Mouse (Mus musculus): Measurements from ENCODE around the gene Gtf3a. TPM values are rescaled to one million over a fixed set of nuclear protein-coding genes. Genes with fewer than 3 reads are reported as not detected.
"Not testable (repeated sequence)": the region's sequence is repeated elsewhere in the genome, so short reads cannot be mapped to it uniquely, and the experiment has no call there.

Gtf3a gene
- polyA plus RNA-seq (2016; fragmentation: Nextera tagmentation; extraction: Ambion mirVana): 138 and 145 TPM in 2 replicates

DNA sequence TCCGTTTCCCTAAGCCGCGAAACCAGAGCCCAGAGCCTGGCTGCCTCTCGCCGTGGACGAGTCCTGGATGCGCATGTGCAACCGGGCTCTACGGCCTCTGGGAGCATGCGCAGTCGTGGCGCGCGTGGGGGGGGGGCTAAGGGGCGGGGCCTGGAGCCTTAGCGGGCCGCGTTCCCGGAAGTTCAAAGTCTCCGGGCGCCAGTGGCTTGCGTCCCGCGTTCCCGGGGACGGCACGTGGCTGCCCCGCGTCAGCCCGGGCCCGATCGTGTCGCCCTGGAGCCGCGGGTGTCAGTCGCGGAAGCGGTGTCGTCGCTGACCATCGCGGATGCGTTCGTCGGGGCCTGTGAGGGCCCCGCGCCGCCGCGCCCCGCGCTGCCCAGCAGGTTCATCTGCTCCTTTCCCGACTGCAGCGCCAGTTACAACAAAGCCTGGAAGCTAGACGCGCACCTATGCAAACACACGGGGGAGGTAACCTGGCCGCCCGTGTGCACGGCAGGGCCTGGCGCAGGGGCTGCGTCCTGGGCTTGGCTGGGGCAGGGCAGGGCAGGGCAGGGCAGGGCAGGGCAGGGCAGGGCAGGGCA lies at the start of gene Gtf3a:
TSS of gene Gtf3a (plus strand) at position 150 of the 581 bp plus-strand sequence.
- Histone ChIP-seq H3K27ac (replicated peaks) (peak within 1 kb of the TSS; percentile 94), H3K9me3 (0 out of 2 replicates have a peak, but pooled peaks cover 5% of the 10 kb centered on the region), H3K4me3 (peak within 1 kb of the TSS; percentile 91), H3K4me1 (peaks cover 21% of the 10 kb centered on the region), H3K27me3 (replicated peaks; ENCODE audit: low read depth, poor library complexity, severe bottlenecking) (no peaks in the 10 kb centered on the region), H3K36me3 (replicated peaks) (peaks cover 36% of the 10 kb centered on the region)
- DNase-seq (ENCODE audit: low spot score): peak; percentile 97
- under 1% methylated on average over 62 of the region's 62 CpGs for WGBS

DNA sequence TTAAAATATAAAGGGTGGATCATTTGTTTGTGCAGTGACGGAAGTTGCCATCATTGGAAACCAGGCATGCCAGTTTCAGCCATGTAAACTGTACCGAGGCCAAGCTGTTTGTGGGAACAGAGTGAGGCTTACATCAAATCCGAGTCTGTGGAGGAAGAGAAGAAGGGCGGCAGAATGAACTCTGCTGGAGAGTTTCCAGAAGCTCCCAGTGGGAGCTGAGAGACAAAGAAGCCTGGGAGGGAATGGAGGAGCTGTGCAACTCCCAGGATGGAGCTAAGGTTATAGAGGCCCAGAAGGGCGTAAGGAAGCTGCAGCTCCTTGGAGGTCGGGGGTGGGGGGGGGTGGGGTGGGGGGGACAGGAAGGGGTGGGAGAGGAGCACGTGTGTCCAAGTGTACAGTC lies 48.1 kb upstream of the Gtf3a start:
- Histone ChIP-seq H3K27ac (replicated peaks) (no peak overlapping the region), H3K36me3 (replicated peaks) (no peaks in the 10 kb centered on the region), H3K4me3 (no peak overlapping the region), H3K9me3 (no peaks in the 10 kb centered on the region), H3K27me3 (replicated peaks; ENCODE audit: low read depth, poor library complexity, severe bottlenecking) (no peaks in the 10 kb centered on the region), H3K4me1 (0 out of 2 replicates have a peak, but pooled peaks cover 4% of the 10 kb centered on the region)
- DNase-seq (ENCODE audit: low spot score): no peak
- 60% methylated on average over 7 of the region's 7 CpGs for WGBS

DNA sequence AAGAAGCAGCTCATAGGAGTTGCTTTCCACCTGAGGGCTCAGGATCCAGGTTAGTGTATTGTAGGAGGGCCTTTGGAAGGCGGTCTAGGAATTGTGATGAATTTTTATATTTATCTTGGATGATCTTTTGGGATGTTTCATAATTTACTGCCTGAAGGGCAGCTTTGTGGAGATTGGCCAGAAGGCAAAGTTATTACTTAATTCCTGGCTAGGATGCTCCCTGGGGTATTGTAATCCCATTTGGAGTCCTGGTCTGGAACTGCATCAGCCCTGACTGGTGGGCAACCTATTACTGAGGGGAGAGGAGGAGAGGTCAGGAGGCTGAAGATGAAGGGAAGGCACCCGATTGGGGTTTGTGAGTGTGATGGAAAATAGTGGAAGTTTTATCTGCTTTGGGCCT lies 47.0 kb upstream of the Gtf3a start:
- H3K4me1 ChIP-seq: peaks cover 12% of the 10 kb centered on the region
- DNase-seq (ENCODE audit: low spot score): no peak
- no peaks in the 10 kb centered on the region for H3K27me3 ChIP-seq (replicated peaks; ENCODE audit: low read depth, poor library complexity, severe bottlenecking)
- 87% methylated on average over 2 of the region's 2 CpGs for WGBS
- no peaks in the 10 kb centered on the region for H3K9me3 ChIP-seq
- no peaks in the 10 kb centered on the region for H3K36me3 ChIP-seq (replicated peaks)
- H3K4me3 ChIP-seq: no peak overlapping the region
- H3K27ac ChIP-seq (replicated peaks): no peak overlapping the region

DNA sequence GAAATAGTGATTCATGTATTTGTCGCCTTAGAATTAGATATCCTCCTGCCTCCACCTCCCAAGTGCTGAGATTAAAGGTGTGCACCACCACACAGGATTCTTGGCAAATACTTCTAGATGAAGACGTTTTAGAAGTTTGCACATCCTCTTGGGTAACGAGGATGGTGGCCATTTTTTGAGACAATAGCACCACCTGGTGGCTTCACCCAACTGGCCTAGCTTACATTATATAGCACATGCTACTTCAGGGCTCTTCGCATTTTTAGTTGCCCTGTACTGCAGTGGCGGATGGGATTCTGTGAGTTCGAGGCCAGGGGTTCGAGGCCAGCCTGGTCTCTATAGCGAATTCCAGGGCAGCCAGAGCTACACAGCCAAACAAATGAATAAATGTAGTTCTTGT lies 44.1 kb upstream of the Gtf3a start:
- peak; percentile 72 for DNase-seq (ENCODE audit: low spot score)
- peaks cover 23% of the 10 kb centered on the region for H3K27me3 ChIP-seq (replicated peaks; ENCODE audit: low read depth, poor library complexity, severe bottlenecking)
- no peak overlapping the region for H3K4me3 ChIP-seq
- peaks cover 8% of the 10 kb centered on the region for H3K4me1 ChIP-seq
- 43% methylated on average over 8 of the region's 8 CpGs for WGBS
- no peak overlapping the region for H3K27ac ChIP-seq (replicated peaks)
- H3K9me3 ChIP-seq: no peaks in the 10 kb centered on the region
- H3K36me3 ChIP-seq (replicated peaks): no peaks in the 10 kb centered on the region

DNA sequence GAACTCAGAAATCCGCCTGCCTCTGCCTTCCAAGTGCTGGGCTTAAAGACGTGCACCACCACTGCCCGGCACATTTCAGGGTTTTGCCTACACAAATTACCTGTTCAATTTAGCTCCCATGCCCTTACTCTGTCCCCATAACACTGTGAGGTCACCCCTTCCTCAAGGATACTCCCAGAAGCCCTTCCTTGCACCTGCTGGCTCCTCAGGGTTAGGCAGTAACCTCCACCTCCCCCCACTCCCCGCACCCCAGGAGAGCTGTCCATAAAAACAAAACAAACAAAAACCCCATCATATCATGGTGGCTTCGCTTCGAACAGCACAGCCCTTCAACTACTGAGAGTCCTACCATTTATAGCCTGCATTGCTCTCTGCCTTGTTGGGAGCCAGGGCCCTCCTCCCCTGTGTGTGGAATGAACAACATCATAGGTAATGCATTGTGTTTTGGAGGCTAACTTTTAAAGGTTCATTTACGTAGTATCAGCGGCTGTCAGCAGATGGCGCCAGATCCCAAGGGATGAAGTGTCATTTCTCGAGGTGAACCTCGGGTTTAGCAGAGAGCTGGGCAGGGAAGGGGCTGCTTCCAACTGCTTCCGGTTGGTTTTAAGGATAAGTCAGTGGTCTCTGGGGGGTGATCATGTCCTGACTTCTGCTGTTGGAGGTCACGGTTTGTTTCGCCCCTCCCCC lies 42.8 kb upstream of the Gtf3a start:
- Histone ChIP-seq H3K4me1 (peaks cover 8% of the 10 kb centered on the region), H3K9me3 (no peaks in the 10 kb centered on the region), H3K27ac (replicated peaks) (no peak overlapping the region), H3K36me3 (replicated peaks) (no peaks in the 10 kb centered on the region), H3K27me3 (replicated peaks; ENCODE audit: low read depth, poor library complexity, severe bottlenecking) (peaks cover 23% of the 10 kb centered on the region), H3K4me3 (peak overlapping the region; percentile 28)
- 29% methylated on average over 14 of the region's 14 CpGs for WGBS
- DNase-seq (ENCODE audit: low spot score): peak; percentile 80

DNA sequence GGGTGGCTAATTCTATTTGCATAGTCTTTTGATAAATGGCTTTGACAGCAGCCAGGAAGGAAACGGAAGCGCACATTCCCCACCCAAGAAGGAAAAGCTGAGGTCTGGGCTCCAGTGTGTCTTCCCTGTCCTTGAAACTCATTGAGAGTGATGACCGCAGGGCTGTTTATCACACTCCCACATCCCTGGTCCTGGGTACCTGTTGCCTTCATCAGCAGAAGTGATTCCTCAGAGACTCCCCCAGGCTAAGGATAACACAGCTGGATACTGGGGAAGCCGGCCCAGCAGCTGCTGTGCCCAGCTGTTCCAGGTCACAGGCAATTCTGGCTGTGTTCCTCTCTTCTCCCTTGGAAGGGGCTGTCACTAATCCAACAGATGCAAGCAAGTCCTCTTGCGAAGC lies 40.9 kb upstream of the Gtf3a start:
- no peaks in the 10 kb centered on the region for H3K9me3 ChIP-seq
- H3K4me3 ChIP-seq: no peak overlapping the region
- peaks cover 36% of the 10 kb centered on the region for H3K27me3 ChIP-seq (replicated peaks; ENCODE audit: low read depth, poor library complexity, severe bottlenecking)
- 43% methylated on average over 5 of the region's 5 CpGs for WGBS
- peaks cover 20% of the 10 kb centered on the region for H3K4me1 ChIP-seq
- H3K36me3 ChIP-seq (replicated peaks): no peaks in the 10 kb centered on the region
- no peak for DNase-seq (ENCODE audit: low spot score)
- H3K27ac ChIP-seq (replicated peaks): no peak overlapping the region

DNA sequence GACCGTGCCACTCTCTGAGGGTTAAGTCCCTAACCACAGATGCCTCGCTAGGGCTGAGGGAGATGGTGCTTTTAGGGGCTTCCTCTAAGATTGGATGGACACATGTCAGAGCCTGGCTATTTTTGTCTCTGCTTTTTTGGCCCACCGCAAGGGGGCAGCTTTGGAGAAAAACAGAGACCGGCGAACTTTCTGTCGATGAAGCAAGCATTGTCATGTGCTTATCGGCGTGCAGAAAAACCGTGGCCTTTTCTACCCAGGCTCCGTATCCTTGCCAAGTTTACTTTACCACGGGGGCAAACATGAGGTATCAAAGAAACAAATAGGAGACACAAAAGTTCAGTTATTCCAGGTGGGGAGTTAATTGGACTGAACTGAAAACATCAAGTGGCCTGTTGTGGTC lies 39.8 kb upstream of the Gtf3a start:
- H3K27me3 ChIP-seq (replicated peaks; ENCODE audit: low read depth, poor library complexity, severe bottlenecking): peaks cover 45% of the 10 kb centered on the region
- no peak overlapping the region for H3K4me3 ChIP-seq
- H3K36me3 ChIP-seq (replicated peaks): no peaks in the 10 kb centered on the region
- H3K4me1 ChIP-seq: peaks cover 25% of the 10 kb centered on the region
- DNase-seq (ENCODE audit: low spot score): peak; percentile 28
- no peak overlapping the region for H3K27ac ChIP-seq (replicated peaks)
- 48% methylated on average over 11 of the region's 11 CpGs for WGBS
- no peaks in the 10 kb centered on the region for H3K9me3 ChIP-seq

DNA sequence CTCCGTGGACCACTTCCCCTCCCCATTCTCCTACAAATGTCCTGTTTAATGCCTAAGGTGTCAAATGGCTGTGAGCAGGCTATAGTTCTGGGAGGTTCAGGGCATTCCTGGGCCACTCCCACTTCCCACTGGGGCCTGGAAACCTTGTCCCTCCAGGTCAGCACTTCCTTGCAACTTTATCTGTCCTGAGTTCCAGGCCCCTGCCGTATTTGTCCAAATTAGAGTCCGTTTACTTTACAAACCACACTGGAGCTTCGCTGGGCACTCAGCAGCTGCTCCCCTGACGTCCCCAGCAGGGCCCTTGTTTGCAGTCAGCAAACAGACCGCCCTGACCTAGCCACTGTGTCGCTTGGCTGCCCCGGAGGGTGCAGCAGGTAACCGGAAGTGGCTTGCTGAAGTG lies 36.3 kb upstream of the Gtf3a start:
- Histone ChIP-seq H3K36me3 (replicated peaks) (no peaks in the 10 kb centered on the region), H3K9me3 (no peaks in the 10 kb centered on the region), H3K4me1 (peaks cover 17% of the 10 kb centered on the region), H3K27me3 (replicated peaks; ENCODE audit: low read depth, poor library complexity, severe bottlenecking) (peaks cover 54% of the 10 kb centered on the region), H3K4me3 (no peak overlapping the region), H3K27ac (replicated peaks) (0 out of 2 replicates have a peak overlapping the region, but pooled peaks have one; percentile 25)
- WGBS: 13% methylated on average over 9 of the region's 9 CpGs
- peak; percentile 32 for DNase-seq (ENCODE audit: low spot score)

DNA sequence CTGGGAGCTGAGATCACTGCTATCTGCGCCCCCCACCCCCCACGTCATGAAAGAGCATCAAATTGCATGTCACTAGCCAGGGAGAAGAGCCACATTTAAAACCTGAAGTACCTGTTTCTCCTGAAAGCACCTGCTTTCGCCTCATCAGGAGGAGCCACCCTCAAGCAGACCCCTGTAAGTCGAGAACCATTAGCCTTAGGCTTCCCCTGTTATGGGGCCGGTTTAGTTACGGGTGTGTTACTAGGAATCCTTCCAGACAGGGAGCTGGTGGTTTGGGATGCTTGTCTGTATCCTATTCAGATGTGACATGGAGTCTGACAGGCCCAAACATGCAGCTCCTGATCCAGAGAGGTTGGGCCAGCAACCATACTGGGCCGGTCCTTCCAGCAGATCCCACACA lies 35.1 kb upstream of the Gtf3a start:
- WGBS: 71% methylated on average over 7 of the region's 7 CpGs
- H3K4me3 ChIP-seq: no peak overlapping the region
- peaks cover 43% of the 10 kb centered on the region for H3K27me3 ChIP-seq (replicated peaks; ENCODE audit: low read depth, poor library complexity, severe bottlenecking)
- H3K36me3 ChIP-seq (replicated peaks): no peaks in the 10 kb centered on the region
- H3K4me1 ChIP-seq: peaks cover 17% of the 10 kb centered on the region
- no peak overlapping the region for H3K27ac ChIP-seq (replicated peaks)
- H3K9me3 ChIP-seq: no peaks in the 10 kb centered on the region
- DNase-seq (ENCODE audit: low spot score): no peak

DNA sequence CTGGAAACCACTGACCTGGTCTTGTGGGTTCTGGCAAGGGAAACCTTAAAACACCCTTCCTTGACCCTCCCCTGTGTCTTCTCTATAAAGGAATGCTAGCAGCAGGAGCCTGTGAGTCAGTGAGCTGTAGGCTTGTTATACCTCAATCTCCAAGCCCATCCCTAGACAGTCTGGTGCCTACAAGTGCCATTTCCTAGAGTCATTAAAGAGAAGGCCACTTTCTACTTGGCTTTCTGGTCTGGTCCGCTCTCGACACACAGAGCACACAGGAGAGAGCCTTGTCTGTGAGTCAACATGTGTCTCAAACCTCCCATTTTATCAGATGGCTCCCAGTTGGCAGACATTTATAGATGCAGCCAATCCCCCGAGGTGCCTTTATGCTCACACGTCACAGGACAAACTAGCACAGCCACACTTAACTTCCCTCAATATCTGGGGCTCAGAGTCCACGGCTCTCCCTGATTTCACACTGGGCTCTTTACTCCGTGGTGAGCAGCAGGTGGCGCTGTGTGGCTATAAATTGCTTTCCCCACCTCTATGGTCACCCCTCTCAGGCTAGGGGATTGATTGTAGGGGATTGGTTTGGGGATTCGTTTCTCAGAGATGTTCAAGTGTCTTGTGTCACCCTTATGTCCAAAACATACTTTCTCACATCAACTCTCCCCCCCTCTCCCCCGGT lies 34.2 kb upstream of the Gtf3a start:
- H3K4me1 ChIP-seq: peaks cover 17% of the 10 kb centered on the region
- H3K27ac ChIP-seq (replicated peaks): no peak overlapping the region
- H3K4me3 ChIP-seq: no peak overlapping the region
- no peaks in the 10 kb centered on the region for H3K9me3 ChIP-seq
- peaks cover 36% of the 10 kb centered on the region for H3K27me3 ChIP-seq (replicated peaks; ENCODE audit: low read depth, poor library complexity, severe bottlenecking)
- no peaks in the 10 kb centered on the region for H3K36me3 ChIP-seq (replicated peaks)
- DNase-seq (ENCODE audit: low spot score): peak; percentile 72
- 29% methylated on average over 9 of the region's 9 CpGs for WGBS

DNA sequence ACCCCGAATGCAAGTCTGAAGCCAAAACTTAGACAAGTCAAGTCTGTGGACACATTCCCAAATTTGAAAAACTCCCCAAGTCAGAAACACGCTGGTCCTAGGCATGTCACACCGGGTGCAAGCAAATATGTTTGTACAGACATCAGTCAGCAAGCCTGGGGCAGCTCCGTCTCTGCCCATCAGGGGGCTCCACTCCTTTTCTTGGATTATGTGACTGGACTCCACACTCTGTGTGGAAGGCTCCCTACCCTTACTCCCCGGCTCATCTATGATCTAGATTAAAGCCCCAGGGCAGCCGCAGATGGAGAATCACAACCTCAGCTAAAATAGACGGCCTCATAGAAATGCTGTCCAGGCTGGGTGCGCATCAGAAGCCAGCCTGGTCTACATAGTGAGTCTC lies 32.2 kb upstream of the Gtf3a start:
- WGBS: 69% methylated on average over 8 of the region's 8 CpGs
- Histone ChIP-seq H3K4me1 (peaks cover 35% of the 10 kb centered on the region), H3K27me3 (replicated peaks; ENCODE audit: low read depth, poor library complexity, severe bottlenecking) (peaks cover 32% of the 10 kb centered on the region), H3K4me3 (no peak overlapping the region), H3K9me3 (no peaks in the 10 kb centered on the region), H3K27ac (replicated peaks) (no peak overlapping the region), H3K36me3 (replicated peaks) (no peaks in the 10 kb centered on the region)
- no peak for DNase-seq (ENCODE audit: low spot score)

DNA sequence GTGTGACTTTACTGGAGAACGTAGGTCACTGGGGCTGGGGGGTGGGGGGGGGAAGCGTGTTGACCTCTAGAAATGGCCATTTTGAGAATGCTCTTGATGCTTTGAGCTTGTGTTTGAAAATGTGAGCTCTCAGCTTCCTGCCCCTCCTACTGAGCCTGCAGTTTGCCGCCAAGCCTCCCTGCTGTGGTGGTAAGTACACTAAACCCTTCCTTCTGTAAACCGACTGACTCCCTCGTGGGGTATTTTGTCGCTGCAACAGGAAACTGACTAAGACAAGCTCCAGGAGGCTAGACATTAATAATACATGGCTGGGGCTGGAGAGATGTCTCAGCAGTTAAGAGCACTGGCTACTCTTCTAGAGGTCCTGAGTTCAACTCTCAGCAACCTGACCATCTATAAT lies 31.7 kb upstream of the Gtf3a start:
- H3K27ac ChIP-seq (replicated peaks): no peak overlapping the region
- peaks cover 27% of the 10 kb centered on the region for H3K27me3 ChIP-seq (replicated peaks; ENCODE audit: low read depth, poor library complexity, severe bottlenecking)
- no peaks in the 10 kb centered on the region for H3K9me3 ChIP-seq
- 36% methylated on average over 6 of the region's 6 CpGs for WGBS
- no peak for DNase-seq (ENCODE audit: low spot score)
- H3K36me3 ChIP-seq (replicated peaks): no peaks in the 10 kb centered on the region
- H3K4me1 ChIP-seq: peaks cover 32% of the 10 kb centered on the region
- no peak overlapping the region for H3K4me3 ChIP-seq

DNA sequence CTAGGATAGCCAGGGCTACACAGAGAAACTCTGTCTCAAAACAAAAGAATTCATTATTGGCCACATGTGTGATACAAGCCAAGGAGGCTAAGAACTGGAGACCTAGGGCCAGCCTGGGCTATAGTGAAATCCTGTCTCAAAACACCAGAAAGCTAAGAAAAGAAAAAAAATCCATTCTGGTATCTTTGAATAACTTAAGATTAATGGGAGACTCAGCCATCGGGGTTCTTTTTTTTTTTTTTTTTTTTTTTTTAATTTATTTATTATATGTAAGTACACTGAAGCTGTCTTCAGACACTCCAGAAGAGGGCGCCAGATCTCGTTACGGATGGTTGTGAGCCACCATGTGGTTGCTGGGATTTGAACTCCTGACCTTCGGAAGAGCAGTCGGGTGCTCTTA lies 31.1 kb upstream of the Gtf3a start:
- H3K9me3 ChIP-seq: not testable (repeated sequence)

More for the DNA sequence above, 31.1 kb upstream of the Gtf3a start:
- not testable (repeated sequence) for H3K36me3 ChIP-seq (replicated peaks); H3K27ac ChIP-seq (replicated peaks); DNase-seq (ENCODE audit: low spot score); H3K4me3 ChIP-seq
- Histone ChIP-seq H3K27me3 (replicated peaks; ENCODE audit: low read depth, poor library complexity, severe bottlenecking) (peaks cover 23% of the 10 kb centered on the region), H3K4me1 (peaks cover 27% of the 10 kb centered on the region)
- WGBS: 82% methylated on average over 6 of the region's 6 CpGs

Measured in embryonic facial prominence, embryonic 10.5 days (tissue).